Mouse (Mus musculus): Measurements from ENCODE around the gene Ndufaf2. TPM values are rescaled to one million over a fixed set of nuclear protein-coding genes. Genes with fewer than 3 reads are reported as not detected.

The Ndufaf2 gene
- polyA plus RNA-seq, 1 experiment from 2014 or later, result 101 TPM

DNA sequence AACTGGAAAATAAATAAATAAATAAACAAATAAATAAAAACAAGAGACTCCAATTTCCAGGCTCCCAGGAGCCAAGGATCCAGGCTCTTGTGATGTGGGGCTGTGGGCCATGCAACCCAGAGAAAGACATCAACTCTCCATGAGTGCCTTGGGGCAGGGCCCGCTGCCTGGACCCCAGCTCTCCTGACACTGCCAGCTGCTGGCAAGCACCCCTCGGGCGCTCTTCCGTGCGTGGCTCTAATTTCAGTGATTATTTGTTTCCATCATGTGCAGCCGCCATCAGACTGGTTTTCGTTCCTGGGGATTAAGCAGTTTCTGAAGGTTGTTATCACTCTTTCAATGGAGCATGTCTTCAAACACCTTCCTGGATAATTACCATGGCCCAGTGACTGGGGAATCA, 186.6 kb downstream of the Ndufaf2 start:
- no peak for ATAC-seq (ENCODE audit: insufficient number of reproducible peaks, insufficient read depth, low FRiP score, low TSS enrichment, low read depth)
- Histone ChIP-seq H3K4me1 (peaks cover 28% of the 10 kb centered on the region), H3K27me3 (no peaks in the 10 kb centered on the region; the same call in 1 of the 2 replicates), H3K9ac (no peak overlapping the region), H3K9me3 (no peaks in the 10 kb centered on the region), H3K4me2 (no peak overlapping the region), H3K4me3 (no peak overlapping the region), H3K36me3 (no peaks in the 10 kb centered on the region), H3K27ac (no peak overlapping the region)
- WGBS, result 18% methylated on average over 7 of the region's 7 CpGs

GRCm38 (mm10) chr13:107970422-107971142, 187.8 kb downstream of the Ndufaf2 start:
- 51% methylated on average over 11 of the region's 11 CpGs for WGBS
- H3K36me3 ChIP-seq, result no peaks in the 10 kb centered on the region
- H3K27me3 ChIP-seq, result no peaks in the 10 kb centered on the region; the same call in 1 of the 2 replicates
- H3K9me3 ChIP-seq, result no peaks in the 10 kb centered on the region
- H3K4me3 ChIP-seq, result no peak overlapping the region
- H3K4me2 ChIP-seq, result peak overlapping the region; percentile 16
- H3K27ac ChIP-seq, result no peak overlapping the region
- no peak overlapping the region for H3K9ac ChIP-seq
- ATAC-seq (ENCODE audit: insufficient number of reproducible peaks, insufficient read depth, low FRiP score, low TSS enrichment, low read depth), result no peak
- peaks cover 28% of the 10 kb centered on the region for H3K4me1 ChIP-seq

GRCm38 (mm10) chr13:107969961-107970391, 188.4 kb downstream of the Ndufaf2 start:
- WGBS, result 15% methylated on average over 7 of the region's 7 CpGs
- Histone ChIP-seq H3K4me1 (peaks cover 28% of the 10 kb centered on the region), H3K9ac (no peak overlapping the region), H3K4me3 (no peak overlapping the region), H3K27me3 (no peaks in the 10 kb centered on the region; the same call in 1 of the 2 replicates), H3K27ac (no peak overlapping the region), H3K4me2 (peak overlapping the region; percentile 16), H3K9me3 (no peaks in the 10 kb centered on the region), H3K36me3 (no peaks in the 10 kb centered on the region)
- ATAC-seq (ENCODE audit: insufficient number of reproducible peaks, insufficient read depth, low FRiP score, low TSS enrichment, low read depth), result no peak

GRCm38 (mm10) chr13:107964616-107965015, 193.8 kb downstream of the Ndufaf2 start:
- H3K27ac ChIP-seq, result no peak overlapping the region
- no peak overlapping the region for H3K4me3 ChIP-seq
- WGBS, result 47% methylated on average over 7 of the region's 7 CpGs
- H3K9ac ChIP-seq, result no peak overlapping the region
- no peak for ATAC-seq (ENCODE audit: insufficient number of reproducible peaks, insufficient read depth, low FRiP score, low TSS enrichment, low read depth)
- H3K27me3 ChIP-seq, result 0 out of 2 replicates have a peak, but pooled peaks cover 10% of the 10 kb centered on the region
- peaks cover 23% of the 10 kb centered on the region for H3K4me1 ChIP-seq
- H3K36me3 ChIP-seq, result no peaks in the 10 kb centered on the region
- no peaks in the 10 kb centered on the region for H3K9me3 ChIP-seq
- no peak overlapping the region for H3K4me2 ChIP-seq

GRCm38 (mm10) chr13:107963471-107963870, 195.0 kb downstream of the Ndufaf2 start:
- H3K36me3 ChIP-seq, result no peaks in the 10 kb centered on the region
- 0 out of 2 replicates have a peak, but pooled peaks cover 10% of the 10 kb centered on the region for H3K27me3 ChIP-seq
- no peak for ATAC-seq (ENCODE audit: insufficient number of reproducible peaks, insufficient read depth, low FRiP score, low TSS enrichment, low read depth)
- no peak overlapping the region for H3K4me3 ChIP-seq
- H3K4me2 ChIP-seq, result no peak overlapping the region
- WGBS, result 39% methylated on average over 11 of the region's 11 CpGs
- H3K9me3 ChIP-seq, result no peaks in the 10 kb centered on the region
- H3K9ac ChIP-seq, result no peak overlapping the region
- no peak overlapping the region for H3K27ac ChIP-seq
- peaks cover 23% of the 10 kb centered on the region for H3K4me1 ChIP-seq

DNA sequence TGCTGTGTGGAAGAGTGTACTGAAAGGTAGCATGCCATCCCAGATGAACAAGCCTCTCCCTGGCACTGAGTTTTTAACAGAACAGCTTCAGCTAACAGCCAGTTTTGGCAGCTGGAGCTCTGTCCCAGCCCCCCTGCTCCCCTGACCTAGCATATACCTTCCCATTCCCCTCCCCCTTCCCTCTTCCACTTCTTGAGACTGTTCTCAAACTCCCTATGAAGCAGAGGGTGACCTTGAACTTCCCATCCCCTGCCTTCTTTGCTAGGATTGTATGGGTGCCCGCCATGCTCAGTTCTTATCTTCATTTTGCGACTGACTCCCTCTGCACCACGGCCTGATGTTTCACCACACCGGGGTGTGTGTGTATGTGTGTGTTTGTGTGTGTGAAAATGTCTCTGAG, 195.7 kb downstream of the Ndufaf2 start:
- H3K36me3 ChIP-seq, result no peaks in the 10 kb centered on the region
- H3K9ac ChIP-seq, result no peak overlapping the region
- H3K27ac ChIP-seq, result no peak overlapping the region
- 66% methylated on average over 4 of the region's 4 CpGs for WGBS
- H3K4me1 ChIP-seq, result peaks cover 23% of the 10 kb centered on the region
- no peak overlapping the region for H3K4me2 ChIP-seq
- no peak for ATAC-seq (ENCODE audit: insufficient number of reproducible peaks, insufficient read depth, low FRiP score, low TSS enrichment, low read depth)
- no peak overlapping the region for H3K4me3 ChIP-seq
- H3K9me3 ChIP-seq, result no peaks in the 10 kb centered on the region
- H3K27me3 ChIP-seq, result 0 out of 2 replicates have a peak, but pooled peaks cover 10% of the 10 kb centered on the region

DNA sequence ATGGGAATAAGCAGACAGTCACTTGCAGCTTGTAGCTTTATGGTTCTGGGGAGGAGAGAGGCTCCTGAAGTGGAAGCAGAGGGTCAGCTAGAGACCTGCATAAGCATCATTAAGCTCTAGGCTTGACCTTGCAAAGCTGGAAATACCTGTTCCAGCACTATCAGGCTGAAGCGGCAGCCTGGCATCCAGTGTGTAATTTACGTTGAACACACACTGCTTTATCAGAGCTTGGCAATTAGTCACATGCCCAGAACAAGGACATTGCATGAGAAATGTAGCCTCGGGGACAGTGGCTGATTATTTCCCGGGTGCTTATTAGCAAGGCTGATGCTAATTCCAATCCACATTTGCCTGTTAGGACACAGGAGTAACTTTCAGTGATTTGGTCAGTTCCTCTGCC, 196.5 kb downstream of the Ndufaf2 start:
- no peak overlapping the region for H3K4me2 ChIP-seq
- no peaks in the 10 kb centered on the region for H3K9me3 ChIP-seq
- H3K36me3 ChIP-seq, result no peaks in the 10 kb centered on the region
- H3K4me3 ChIP-seq, result no peak overlapping the region
- WGBS, result 41% methylated on average over 4 of the region's 4 CpGs
- ATAC-seq (ENCODE audit: insufficient number of reproducible peaks, insufficient read depth, low FRiP score, low TSS enrichment, low read depth), result no peak
- H3K9ac ChIP-seq, result no peak overlapping the region
- 0 out of 2 replicates have a peak, but pooled peaks cover 10% of the 10 kb centered on the region for H3K27me3 ChIP-seq
- no peak overlapping the region for H3K27ac ChIP-seq
- peaks cover 23% of the 10 kb centered on the region for H3K4me1 ChIP-seq

- H3K4me1 ChIP-seq, result peaks cover 26% of the 10 kb centered on the region
- H3K9ac ChIP-seq, result no peak overlapping the region
- ATAC-seq (ENCODE audit: insufficient number of reproducible peaks, insufficient read depth, low FRiP score, low TSS enrichment, low read depth), result no peak
- no peak overlapping the region for H3K4me2 ChIP-seq
- H3K9me3 ChIP-seq, result no peaks in the 10 kb centered on the region
- 0 out of 2 replicates have a peak, but pooled peaks cover 10% of the 10 kb centered on the region for H3K27me3 ChIP-seq
- WGBS, result 70% methylated on average over 4 of the region's 4 CpGs
- H3K27ac ChIP-seq, result no peak overlapping the region
- H3K4me3 ChIP-seq, result no peak overlapping the region
- H3K36me3 ChIP-seq, result no peaks in the 10 kb centered on the region
Observed at GRCm38 (mm10) chr13:107961501-107961900, 196.9 kb downstream of the Ndufaf2 start.

DNA sequence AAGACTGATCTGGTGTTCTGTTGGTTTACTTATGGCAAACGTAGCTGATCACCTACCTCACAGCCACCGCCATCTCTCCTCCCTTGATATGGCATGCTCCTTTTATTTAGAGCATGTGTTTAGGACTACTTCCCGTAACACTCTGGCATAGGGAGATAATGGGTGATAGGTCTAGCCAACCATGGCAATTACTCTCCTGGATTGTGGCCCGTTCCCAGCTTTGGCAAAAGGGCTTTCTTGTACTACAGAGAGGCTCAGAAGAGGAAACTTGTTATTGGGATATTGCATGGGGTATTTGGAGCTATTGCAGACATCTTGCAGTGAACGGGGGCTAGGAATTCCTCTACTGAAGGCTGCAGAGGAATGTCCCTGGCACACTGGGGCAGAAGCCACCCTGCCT, 197.9 kb downstream of the Ndufaf2 start:
- Histone ChIP-seq H3K27ac (no peak overlapping the region), H3K27me3 (0 out of 2 replicates have a peak, but pooled peaks cover 10% of the 10 kb centered on the region), H3K4me3 (no peak overlapping the region), H3K4me2 (no peak overlapping the region), H3K4me1 (peaks cover 31% of the 10 kb centered on the region), H3K9ac (no peak overlapping the region), H3K9me3 (no peaks in the 10 kb centered on the region), H3K36me3 (no peaks in the 10 kb centered on the region)
- ATAC-seq (ENCODE audit: insufficient number of reproducible peaks, insufficient read depth, low FRiP score, low TSS enrichment, low read depth), result no peak
- 91% methylated on average over 5 of the region's 5 CpGs for WGBS

- Histone ChIP-seq H3K27ac (no peak overlapping the region), H3K9me3 (no peaks in the 10 kb centered on the region), H3K27me3 (0 out of 2 replicates have a peak, but pooled peaks cover 10% of the 10 kb centered on the region), H3K4me3 (no peak overlapping the region), H3K9ac (no peak overlapping the region), H3K4me2 (no peak overlapping the region), H3K36me3 (no peaks in the 10 kb centered on the region), H3K4me1 (peaks cover 33% of the 10 kb centered on the region)
- ATAC-seq (ENCODE audit: insufficient number of reproducible peaks, insufficient read depth, low FRiP score, low TSS enrichment, low read depth), result no peak
- WGBS, result 69% methylated on average over 4 of the region's 4 CpGs
Observed at GRCm38 (mm10) chr13:107959891-107960290, 198.5 kb downstream of the Ndufaf2 start.

DNA sequence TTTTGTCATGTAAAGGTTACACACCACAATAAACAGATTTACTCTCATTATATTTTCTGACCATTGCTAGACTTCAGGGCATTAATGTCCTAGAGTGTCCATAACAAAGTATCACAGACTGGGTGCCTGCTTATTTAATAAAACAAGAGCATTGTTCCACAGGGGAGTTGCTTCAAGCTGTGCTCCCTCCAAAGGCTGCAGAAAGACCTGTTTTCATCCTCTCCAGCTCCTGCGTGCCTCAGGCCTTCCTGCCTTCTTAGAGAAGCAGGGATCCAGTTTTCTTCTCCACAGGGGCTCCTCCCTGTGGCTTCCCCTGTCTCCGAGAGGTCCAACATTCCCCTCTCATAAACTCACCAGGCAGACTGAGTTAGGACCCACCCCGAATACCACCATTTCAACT, 202.2 kb downstream of the Ndufaf2 start:
- Histone ChIP-seq H3K9ac (no peak overlapping the region), H3K36me3 (no peaks in the 10 kb centered on the region), H3K4me2 (no peak overlapping the region), H3K27ac (peak overlapping the region; percentile 57; the same call in 1 of the 2 replicates), H3K9me3 (no peaks in the 10 kb centered on the region), H3K4me3 (no peak overlapping the region), H3K4me1 (peaks cover 25% of the 10 kb centered on the region), H3K27me3 (no peaks in the 10 kb centered on the region)
- 25% methylated on average over 3 of the region's 3 CpGs for WGBS
- ATAC-seq (ENCODE audit: insufficient number of reproducible peaks, insufficient read depth, low FRiP score, low TSS enrichment, low read depth), result no peak

Measured in embryonic facial prominence, embryonic 13.5 days (tissue).